Mouse (Mus musculus): ENCODE results near the gene Batf3.

Gene Batf3

DNA sequence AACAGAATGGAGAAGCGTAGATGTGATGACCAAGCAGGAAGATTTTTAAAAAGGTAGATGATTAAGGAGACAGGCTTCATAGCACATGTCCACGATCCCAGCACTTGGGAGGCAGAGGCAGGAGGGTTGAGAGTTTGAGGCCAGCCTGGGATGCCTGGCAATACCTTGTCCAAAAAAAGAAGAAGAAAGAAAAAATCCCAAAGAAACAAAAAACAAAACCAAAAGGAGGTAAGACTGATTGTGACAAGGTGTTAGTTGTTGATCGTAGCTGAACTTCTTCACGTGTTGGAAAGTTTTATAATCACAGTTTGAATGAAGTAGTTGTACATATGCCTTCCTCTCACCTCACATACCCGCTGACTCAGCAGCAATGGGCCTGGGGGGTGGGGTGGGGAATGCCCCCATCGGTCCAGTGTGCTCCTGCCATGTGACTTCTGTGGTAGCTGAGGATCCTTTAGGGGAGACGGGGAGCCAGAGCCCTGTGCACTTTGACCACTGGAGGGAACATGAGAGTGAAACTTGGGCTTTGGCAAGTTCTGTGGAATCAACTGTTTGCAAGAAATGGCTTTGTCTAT, 11.3 kb upstream of the Batf3 start:
- DNase-seq (ENCODE audit: low read depth, low spot score), result no peak

DNA sequence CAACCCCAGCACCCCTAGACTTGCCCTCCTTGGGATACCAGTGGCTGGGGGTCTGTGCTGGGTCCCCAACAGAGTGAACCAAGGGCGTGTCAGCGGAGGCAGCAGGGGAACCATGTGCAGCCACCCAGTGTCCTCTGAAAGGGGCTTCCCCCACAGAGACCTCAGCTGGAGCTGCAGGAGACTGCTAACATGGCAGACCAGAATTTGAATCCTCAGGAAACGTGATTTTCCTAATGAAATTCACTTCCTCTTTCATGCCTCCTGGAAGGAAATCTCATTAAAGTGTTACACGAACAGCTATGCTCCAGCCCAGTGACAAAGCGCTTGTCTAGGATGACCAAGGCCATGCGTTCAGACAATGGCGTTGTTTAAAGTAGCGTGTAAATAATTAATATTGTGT, 10.7 kb upstream of the Batf3 start:
- no peak for DNase-seq (ENCODE audit: low read depth, low spot score)

- DNase-seq (ENCODE audit: low read depth, low spot score), result no peak
These were observed 9.7 kb upstream of the Batf3 start for GRCm38 (mm10) chr1:191087955-191088354.

GRCm38 (mm10) chr1:191089355-191089754, 8.3 kb upstream of the Batf3 start:
- no peak for DNase-seq (ENCODE audit: low read depth, low spot score)

- no peak for DNase-seq (ENCODE audit: low read depth, low spot score)
These were observed 5.6 kb upstream of the Batf3 start for GRCm38 (mm10) chr1:191092050-191092449.

DNA sequence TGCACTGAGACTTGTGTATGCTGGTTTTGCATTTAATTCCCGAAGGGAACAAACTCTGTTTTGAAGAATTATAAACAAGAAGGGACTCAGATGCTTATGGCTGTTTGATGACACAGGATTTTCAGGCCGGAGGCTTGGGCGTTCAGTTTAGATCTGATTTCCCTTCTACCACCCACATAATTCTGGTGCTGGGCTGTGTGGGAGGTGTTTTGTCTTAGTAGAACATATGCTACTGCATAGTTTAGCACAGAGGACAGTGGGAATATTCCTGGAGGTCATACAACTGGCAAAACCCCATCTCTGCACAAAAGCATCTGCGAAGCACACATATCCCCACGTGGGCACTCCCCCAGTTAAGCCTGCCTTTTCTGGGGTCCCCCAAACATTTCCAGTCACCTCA, 4.1 kb upstream of the Batf3 start:
- no peak for DNase-seq (ENCODE audit: low read depth, low spot score)

GRCm38 (mm10) chr1:191095019-191095418, 2.6 kb upstream of the Batf3 start:
- DNase-seq (ENCODE audit: low read depth, low spot score), result no peak

DNA sequence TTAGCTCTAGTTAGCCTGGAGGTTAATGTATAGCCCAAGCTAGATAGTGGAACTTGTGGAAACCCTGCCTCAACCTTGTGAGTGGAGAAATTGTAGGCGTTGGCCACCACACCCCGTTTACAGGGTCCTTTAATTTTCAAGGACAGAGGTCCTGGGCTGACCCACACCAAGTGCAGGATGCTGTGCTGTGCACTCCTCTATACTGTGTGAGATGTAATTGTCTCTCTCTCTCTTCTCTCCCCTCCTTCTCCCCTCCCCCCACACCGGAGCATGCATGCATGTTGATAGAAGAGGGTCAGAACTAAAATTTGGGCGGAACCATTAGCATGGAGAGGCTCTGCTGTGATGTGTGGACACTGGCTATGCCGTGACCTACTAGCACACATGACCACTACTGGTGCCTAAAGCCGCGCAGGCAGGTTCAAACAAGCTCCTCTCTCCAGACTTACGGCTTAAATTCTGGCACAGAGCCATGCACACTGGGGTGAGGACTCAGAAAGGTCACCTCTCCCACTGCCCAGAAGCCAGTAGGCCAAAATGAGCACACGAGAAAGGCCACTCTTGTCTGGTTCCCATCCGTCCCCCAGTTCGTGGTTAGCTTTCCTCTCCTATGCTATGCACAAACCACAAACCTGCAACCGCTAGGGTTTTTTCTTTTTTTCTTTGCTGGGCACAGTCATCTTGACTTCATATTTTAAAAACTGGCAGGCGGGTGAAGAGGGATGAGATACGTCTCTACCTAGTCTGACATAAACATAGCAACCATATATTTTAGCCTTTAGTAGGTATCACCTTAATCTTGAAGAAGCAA, 571 bp upstream of the Batf3 start:
- no peak for DNase-seq (ENCODE audit: low read depth, low spot score)

DNA sequence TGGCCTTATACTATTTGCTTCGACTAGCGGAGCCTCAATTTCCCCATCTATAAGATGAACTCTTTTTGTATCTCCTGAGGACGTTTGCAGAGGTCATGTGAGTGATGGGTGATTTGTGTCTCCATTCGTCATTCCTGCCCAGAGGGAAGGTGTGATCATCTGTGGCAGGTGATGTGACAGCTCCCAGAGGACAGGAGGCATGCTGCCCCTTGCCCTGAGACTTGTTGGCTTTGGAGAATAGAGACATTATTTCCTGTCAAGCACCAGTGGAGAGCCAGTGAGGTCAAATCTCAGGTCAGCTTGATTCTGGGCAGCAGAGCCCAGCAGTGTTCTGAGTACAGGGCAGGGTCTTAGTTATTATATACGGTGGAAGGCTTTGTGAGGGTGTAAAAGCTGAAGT, 1.5 kb downstream of the Batf3 start:
- DNase-seq (ENCODE audit: low read depth, low spot score), result no peak

- DNase-seq (ENCODE audit: low read depth, low spot score), result no peak
These were observed 2.2 kb downstream of the Batf3 start for GRCm38 (mm10) chr1:191099772-191100291.

- no peak for DNase-seq (ENCODE audit: low read depth, low spot score)
These were observed 5.2 kb downstream of the Batf3 start for GRCm38 (mm10) chr1:191102730-191103370.

GRCm38 (mm10) chr1:191105246-191105645, 7.6 kb downstream of the Batf3 start:
- no peak for DNase-seq (ENCODE audit: low read depth, low spot score)

DNA sequence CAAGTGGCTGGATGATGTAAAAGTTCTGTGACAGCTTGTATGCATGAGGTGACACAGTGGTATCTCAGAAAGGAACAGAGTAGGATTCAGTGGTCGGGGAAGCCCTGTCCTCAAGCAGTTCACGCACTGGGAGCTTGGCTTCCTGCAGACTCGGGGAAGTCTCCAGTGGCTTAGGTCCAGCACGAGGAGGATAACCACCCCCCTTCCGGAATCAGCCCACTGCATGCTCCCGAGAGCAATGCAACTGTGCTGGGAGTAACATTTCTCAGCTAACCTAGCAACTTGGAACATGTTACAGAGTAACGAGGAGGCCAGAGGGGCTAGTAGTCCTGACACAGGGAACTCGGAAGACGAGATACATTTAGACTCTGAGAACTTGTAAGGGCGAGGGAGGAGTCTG, 9.7 kb downstream of the Batf3 start:
- no peak for DNase-seq (ENCODE audit: low read depth, low spot score)

GRCm38 (mm10) chr1:191109907-191110306, 12.3 kb downstream of the Batf3 start:
- no peak for DNase-seq (ENCODE audit: low read depth, low spot score)

- DNase-seq (ENCODE audit: low read depth, low spot score), result no peak
These were observed 13.5 kb downstream of the Batf3 start for GRCm38 (mm10) chr1:191111146-191111545.

DNA sequence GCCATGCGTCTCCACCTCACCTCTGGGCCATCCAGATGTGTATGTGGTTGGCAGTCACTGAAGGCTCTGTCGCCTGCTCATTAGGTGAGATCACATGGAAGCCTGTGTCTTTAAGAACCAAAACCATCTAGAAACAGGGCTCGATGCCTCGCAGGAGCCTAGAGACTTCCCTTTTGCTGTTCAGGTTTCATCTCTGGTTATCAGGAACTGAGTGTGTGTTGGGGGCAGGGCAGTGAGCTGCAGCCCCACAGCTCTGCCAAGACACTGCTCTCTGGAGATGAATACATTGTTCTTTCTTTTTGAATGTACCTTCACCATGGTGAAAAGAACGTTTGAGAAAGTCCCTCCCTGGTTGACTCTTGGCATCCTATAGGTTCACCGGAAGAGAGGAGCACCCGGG, 17.2 kb downstream of the Batf3 start:
- no peak for DNase-seq (ENCODE audit: low read depth, low spot score)

DNA sequence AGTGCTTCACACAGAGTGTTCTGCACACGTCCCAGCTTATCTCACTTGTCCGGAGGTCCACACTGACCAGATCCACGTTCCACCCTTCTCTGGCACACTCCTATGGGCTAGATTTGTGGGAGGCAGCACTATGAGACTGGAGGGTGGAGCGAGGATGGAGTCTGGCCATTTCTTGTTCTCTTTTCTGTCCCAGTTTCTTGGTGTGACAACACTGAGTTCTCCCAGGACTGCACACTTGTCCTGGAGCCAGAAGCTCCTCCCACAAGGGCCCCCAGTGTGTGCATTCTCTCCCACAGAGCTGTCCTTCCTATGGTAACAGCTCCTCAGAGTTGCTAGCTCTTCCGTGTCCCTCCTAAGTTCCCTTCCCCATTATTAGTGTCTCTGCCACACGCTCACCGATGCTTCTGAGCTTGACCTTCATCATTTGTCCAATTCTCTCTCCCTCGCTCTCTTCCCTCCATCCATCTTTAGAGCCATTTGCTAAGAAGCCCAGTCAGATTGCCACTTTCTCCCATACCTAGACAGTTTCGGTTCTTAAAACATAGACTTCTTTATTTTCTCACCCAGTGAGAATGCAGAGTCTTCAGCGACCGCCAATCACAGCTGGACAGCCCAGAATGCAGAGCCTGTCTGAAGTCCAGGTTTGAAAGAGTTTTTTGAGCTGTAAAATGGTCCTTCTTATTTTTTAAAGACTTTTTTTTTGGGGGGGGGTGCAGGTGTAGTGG, 18.0 kb downstream of the Batf3 start:
- no peak for DNase-seq (ENCODE audit: low read depth, low spot score)

DNA sequence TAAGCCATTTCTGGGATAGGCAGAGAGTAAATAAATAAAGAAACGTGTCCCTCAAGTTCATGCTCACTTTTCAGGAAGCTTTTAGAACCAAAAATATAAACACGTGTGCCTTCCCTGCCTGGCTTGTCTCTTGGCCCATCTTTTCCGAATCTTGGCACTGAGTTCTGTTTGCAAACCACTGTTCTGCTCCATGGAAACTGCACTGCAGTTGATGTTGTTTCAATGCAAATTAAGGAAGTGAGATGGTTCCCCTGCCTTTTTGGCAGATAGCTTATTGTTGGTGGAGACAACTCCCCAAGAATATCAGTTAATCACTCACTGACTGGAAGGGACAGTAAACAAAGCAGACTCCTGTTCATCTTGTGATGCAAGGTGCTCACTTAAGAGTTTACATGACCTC, 25.1 kb downstream of the Batf3 start:
- no peak for DNase-seq (ENCODE audit: low read depth, low spot score)

DNA sequence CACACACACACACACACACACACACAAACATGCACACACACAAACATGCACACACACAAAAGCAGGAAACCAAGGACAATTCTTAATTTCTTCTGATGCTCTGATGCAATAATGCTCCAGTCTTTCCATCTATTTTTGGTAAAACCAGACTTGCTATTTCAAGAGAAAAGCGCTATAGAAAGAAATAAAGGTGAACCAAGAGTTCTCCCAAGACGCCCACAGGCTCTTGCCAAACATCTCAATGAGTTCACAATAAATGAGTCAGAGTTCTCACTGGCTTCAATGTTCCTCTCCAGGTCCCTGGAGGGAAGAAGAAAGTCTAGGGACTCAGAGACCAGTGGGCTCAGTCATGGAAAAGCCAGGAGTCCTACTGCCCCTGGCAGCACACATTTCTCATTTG, 26.0 kb downstream of the Batf3 start:
- no peak for DNase-seq (ENCODE audit: low read depth, low spot score)

- DNase-seq (ENCODE audit: low read depth, low spot score), result no peak
These were observed 26.6 kb downstream of the Batf3 start for GRCm38 (mm10) chr1:191124288-191124687.

GRCm38 (mm10) chr1:191125811-191126638, 28.4 kb downstream of the Batf3 start:
- no peak for DNase-seq (ENCODE audit: low read depth, low spot score)

Data from c-Kit-negative CD71-positive TER-119-positive erythroid progenitor cells, embryonic 14.5 days (primary cell).